Mouse (Mus musculus) bone marrow, adult 2 months (tissue): Measurements from ENCODE around the gene Krt83.
"Not testable (repeated sequence)": the region's sequence is repeated elsewhere in the genome, so short reads cannot be mapped to it uniquely, and the experiment has no call there.

Source experiments
- CTCF ChIP-seq: fragments of 200-500 bp; IDR thresholded peaks from 2 replicates; pipeline ENCODE4 v1.5.1; 2011; ENCODE audit warnings: low read length, control low read depth; ENCODE audit not compliant: control insufficient read depth, insufficient read depth
- POLR2A ChIP-seq: fragments of 200-500 bp; IDR thresholded peaks from 2 replicates; pipeline ENCODE4 v1.6.1; 2011; ENCODE audit warnings: low read depth, mild to moderate bottlenecking, control low read depth, low read length, borderline replicate concordance; ENCODE audit not compliant: control insufficient read depth

DNA sequence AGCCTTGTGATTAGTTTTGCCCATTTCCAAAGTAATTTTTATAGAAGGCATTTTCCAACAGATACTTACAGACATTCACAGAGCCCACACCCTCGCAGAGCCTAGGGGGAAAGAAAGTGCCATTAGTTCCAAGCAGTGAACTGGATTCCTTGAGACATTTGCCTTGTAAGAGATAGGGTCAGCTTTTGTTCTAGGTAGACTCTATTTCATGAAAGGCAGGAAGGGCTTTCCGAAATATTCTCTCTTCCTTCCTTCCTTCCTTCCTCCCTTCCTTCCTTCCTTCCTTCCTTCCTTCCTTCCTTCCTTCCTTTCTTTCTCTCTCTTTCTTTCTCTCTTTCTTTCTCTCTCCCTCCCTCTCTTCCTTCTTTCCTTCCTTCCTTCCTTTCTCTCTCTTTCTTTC lies 25.8 kb upstream of the Krt83 start, which contains the start of gene Gm49425:
- TF ChIP-seq CTCF, POLR2A: not testable (repeated sequence)
